Mouse (Mus musculus) heart, adult 2 months (tissue): ENCODE measurements around the gene Ctnnb1. TPM values are rescaled to one million over a fixed set of nuclear protein-coding genes. Genes with fewer than 3 reads are reported as not detected.

Experiments used
- DNase-seq, 2 experiments: peaks; one replicate each; pipeline ENCODE4 v3.0.0; 2021
- H3K27ac ChIP-seq: fragments of 200-600 bp; 2 replicates; pipeline ENCODE4 v1.8.1; 2022
- H3K27me3 ChIP-seq: fragments of 200-500 bp; 2 replicates; pipeline ENCODE4 v1.6.1; 2012; ENCODE audit warnings: mild to moderate bottlenecking, low read length, inconsistent platforms, mixed read lengths; ENCODE audit not compliant: control insufficient read depth, insufficient read depth
- H3K36me3 ChIP-seq: fragments of 200-500 bp; 2 replicates; pipeline ENCODE4 v1.6.1; 2012; ENCODE audit warnings: low read length, inconsistent platforms; ENCODE audit not compliant: control insufficient read depth, insufficient read depth
- H3K4me1 ChIP-seq: fragments of 200-500 bp; 2 replicates; pipeline ENCODE4 v1.6.1; 2011; ENCODE audit warnings: low read length; ENCODE audit not compliant: control insufficient read depth, insufficient read depth
- H3K4me3 ChIP-seq: fragments of 200-600 bp; 2 replicates; pipeline ENCODE4 v1.8.1; 2022
- H3K79me2 ChIP-seq: fragments of 200-500 bp; replicated peaks from 2 replicates; pipeline ENCODE4 v1.6.1; 2012; ENCODE audit warnings: mild to moderate bottlenecking, inconsistent platforms, low read length, moderate library complexity, mixed read lengths; ENCODE audit not compliant: control insufficient read depth, insufficient read depth
- H3K9ac ChIP-seq: fragments of 200-500 bp; 2 replicates; pipeline ENCODE4 v1.6.1; 2012; ENCODE audit warnings: low read depth, mild to moderate bottlenecking, control low read depth, inconsistent platforms, low read length, mixed read lengths
- CTCF ChIP-seq: fragments of 200-600 bp; IDR thresholded peaks from 2 replicates; pipeline ENCODE4 v1.8.1; 2022; ENCODE audit warnings: antibody characterized with exemption, mild to moderate bottlenecking, moderate library complexity
- EP300 ChIP-seq: fragments of 200-500 bp; IDR thresholded peaks from 2 replicates; pipeline ENCODE4 v1.6.1; 2011; ENCODE audit warnings: low read depth, low read length, control low read depth; ENCODE audit not compliant: insufficient read depth
- POLR2A ChIP-seq: fragments of 200-500 bp; IDR thresholded peaks from 2 replicates; pipeline ENCODE4 v1.6.1; 2011; ENCODE audit warnings: mild to moderate bottlenecking, low read depth, low read length, control low read depth; ENCODE audit not compliant: insufficient read depth
- WGBS: fragments of 180-500 bp; shearing (Covaris S2); methylation state at CpG from one replicate; pipeline ENCODE4 v1.1.7; 2018; 5-methylcytosine and 5-hydroxymethylcytosine counted together
- intact Hi-C: fragments of 180-260 bp; cut with DNase I; formaldehyde crosslinking; loops from one replicate; pipeline ENCODE4 v1.15.1; 2025
- polyA plus RNA-seq: library from polyadenylated mRNA; depleted of rRNA; stranded (reverse); fragments of >200 nt; gene quantifications from 2 replicates; pipeline ENCODE4 v1.2.3, GENCODE M21; 2012
- total RNA-seq, 2 experiments: library from RNA; stranded (reverse); gene quantifications; 2 replicates each; pipeline ENCODE4 v1.2.3; 2021

The Ctnnb1 gene
- total and polyA plus RNA-seq, 3 experiments, result 138 to 431 (median 382) TPM

DNA sequence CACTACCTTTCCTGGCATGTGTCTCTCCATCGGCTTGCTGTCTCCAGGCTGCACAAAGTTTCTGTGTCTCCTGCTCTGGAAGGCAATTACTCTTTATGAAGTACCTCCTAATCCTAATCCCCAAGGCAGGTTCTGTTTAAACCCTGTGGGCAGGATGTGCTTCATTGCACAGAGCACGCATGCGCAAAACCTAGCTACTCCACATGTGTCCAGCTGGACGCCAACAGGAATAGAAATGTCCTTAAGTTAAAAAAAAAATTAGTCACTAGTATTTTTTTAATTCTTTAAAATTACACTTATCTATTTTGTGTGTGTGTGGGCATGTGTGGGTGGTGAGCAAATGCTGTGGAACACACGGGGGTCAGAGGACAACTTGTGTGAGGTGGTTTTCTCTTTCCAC is 10.8 kb upstream of the Ctnnb1 start:
- H3K79me2 ChIP-seq, result no peaks in the 10 kb centered on the region
- H3K4me3 ChIP-seq, result no peak overlapping the region
- TF ChIP-seq POLR2A (no peak), CTCF (no peak), EP300 (no peak)
- H3K4me1 ChIP-seq, result peaks cover 12% of the 10 kb centered on the region
- no peak overlapping the region for H3K27ac ChIP-seq
- no peak overlapping the region for H3K9ac ChIP-seq
- DNase-seq, result no peak
- WGBS, result 76% methylated on average over 5 of the region's 5 CpGs
- H3K27me3 ChIP-seq, result no peaks in the 10 kb centered on the region
- no peaks in the 10 kb centered on the region for H3K36me3 ChIP-seq
- intact Hi-C loops, result loop anchor here (5.0 kb wide), 2 partner anchors 139 to 316 kb away; no protein-coding TSS in a partner anchor

DNA sequence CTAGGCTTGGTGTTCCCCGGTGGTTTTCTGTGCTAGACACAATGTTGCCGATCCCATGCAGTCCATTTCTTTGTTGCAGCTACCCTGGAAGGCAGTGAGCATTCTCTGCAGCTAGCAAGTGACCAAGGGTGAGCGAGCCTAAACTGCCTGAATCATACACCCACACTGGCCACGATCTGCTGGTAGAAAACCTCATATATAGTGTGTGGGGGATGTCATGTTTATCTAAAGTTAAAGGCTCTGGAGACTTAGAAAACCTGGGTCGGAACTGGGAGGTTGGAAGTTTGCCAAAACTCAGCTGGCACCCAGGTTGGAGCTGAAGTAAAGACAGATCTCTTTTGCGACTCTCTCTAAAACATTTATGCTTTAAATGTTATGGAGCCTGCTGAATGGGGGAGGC is 10.4 kb upstream of the Ctnnb1 start:
- no peak for TF ChIP-seq CTCF
- TF ChIP-seq EP300, result no peak
- no peak for TF ChIP-seq POLR2A
- Histone ChIP-seq H3K4me1 (peaks cover 10% of the 10 kb centered on the region), H3K4me3 (no peak overlapping the region), H3K9ac (no peak overlapping the region), H3K79me2 (no peaks in the 10 kb centered on the region), H3K27ac (no peak overlapping the region), H3K36me3 (no peaks in the 10 kb centered on the region), H3K27me3 (no peaks in the 10 kb centered on the region)
- DNase-seq, result no peak
- intact Hi-C loops, result loop anchor here (5.0 kb wide), 2 partner anchors 139 to 316 kb away; no protein-coding TSS in a partner anchor
- WGBS, result 35% methylated on average over 6 of the region's 6 CpGs

DNA sequence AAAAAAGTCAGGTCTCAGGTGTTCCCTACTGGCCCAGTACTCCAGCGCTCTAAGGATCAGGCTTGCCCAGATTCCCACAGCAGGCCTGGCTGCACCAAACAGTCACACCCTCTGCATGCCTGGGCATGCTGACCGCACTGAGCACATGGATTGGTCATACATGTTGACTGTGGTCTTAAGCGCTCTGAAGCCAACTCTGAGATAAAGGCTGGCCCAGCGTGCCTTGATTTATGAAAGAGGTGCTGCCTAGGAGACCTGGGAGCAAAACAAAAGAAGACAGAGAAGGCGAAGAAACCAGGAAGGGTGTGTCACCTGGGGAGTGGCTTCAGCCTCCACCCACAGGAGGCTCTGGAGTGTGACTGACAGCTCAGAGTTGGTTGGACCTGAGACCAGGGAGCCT is 9.9 kb upstream of the Ctnnb1 start:
- Histone ChIP-seq H3K27ac (no peak overlapping the region), H3K4me1 (peaks cover 9% of the 10 kb centered on the region), H3K36me3 (no peaks in the 10 kb centered on the region), H3K4me3 (no peak overlapping the region), H3K79me2 (no peaks in the 10 kb centered on the region), H3K27me3 (no peaks in the 10 kb centered on the region), H3K9ac (no peak overlapping the region)
- TF ChIP-seq POLR2A (no peak), EP300 (no peak), CTCF (no peak)
- intact Hi-C loops, result loop anchor here (5.0 kb wide), 2 partner anchors 138 to 317 kb away; no protein-coding TSS in a partner anchor
- DNase-seq, result no peak
- 77% methylated on average over 5 of the region's 5 CpGs for WGBS

DNA sequence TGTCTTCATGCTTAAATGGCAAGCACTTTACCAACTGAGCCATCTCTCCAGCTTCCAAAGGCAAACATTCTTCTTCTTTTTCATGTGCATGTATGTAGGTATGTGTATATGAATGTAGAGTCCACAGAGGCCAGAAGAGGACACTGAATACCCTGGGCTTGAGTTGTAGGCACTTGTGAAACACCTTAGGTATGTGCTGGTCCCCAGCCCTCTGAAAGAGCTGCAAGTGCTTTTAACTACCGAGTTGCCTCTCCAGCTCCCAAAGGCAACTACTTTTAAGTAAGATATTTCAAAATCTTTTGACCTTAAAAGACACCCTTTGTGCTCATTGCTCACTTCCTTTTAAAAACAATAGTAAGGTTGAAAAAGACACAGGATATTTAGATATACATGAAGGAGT is 2.9 kb upstream of the Ctnnb1 start:
- H3K4me3 ChIP-seq, result no peak overlapping the region
- no peaks in the 10 kb centered on the region for H3K27me3 ChIP-seq
- H3K4me1 ChIP-seq, result no peaks in the 10 kb centered on the region
- intact Hi-C loops, result no loop called here
- H3K9ac ChIP-seq, result no peak overlapping the region
- H3K27ac ChIP-seq, result no peak overlapping the region
- no peak for DNase-seq
- H3K79me2 ChIP-seq, result no peaks in the 10 kb centered on the region
- 37% methylated on average over 1 of the region's 1 CpGs for WGBS
- no peaks in the 10 kb centered on the region for H3K36me3 ChIP-seq
- TF ChIP-seq CTCF, result no peak
- no peak for TF ChIP-seq EP300
- TF ChIP-seq POLR2A, result no peak

DNA sequence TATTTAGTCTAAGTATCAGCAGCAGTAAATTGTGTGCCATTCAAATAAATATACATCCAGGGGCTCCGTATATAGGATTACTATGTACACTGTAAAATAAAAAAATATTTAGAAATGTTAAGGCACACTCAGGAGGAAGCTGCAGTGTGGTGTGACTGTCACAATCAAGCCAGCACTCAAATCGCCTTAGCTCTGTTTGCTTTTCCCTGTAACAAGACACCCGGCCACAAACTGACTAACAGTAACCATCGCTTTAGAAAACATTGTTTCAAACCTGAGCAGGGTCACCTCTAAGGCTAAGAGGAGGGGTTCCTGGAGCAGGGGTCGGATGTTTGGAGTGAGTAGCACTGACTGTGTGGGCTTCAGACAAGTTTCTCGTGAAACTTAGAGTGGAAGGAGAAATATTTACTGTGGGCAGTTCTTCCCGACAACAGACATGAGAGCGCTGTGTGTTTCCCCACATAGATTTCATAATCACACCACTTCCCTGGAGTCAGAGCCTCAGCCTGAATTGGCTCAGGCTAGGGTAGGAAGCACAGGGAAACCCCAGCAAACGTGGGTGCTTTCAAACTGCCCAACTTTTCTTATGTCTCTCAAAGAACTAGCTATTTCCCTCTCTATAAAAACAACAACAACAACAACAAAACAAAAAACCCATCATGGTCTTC is 1.9 kb upstream of the Ctnnb1 start:
- Histone ChIP-seq H3K4me3 (no peak overlapping the region), H3K27ac (no peak overlapping the region), H3K9ac (no peak overlapping the region), H3K4me1 (no peaks in the 10 kb centered on the region), H3K79me2 (no peaks in the 10 kb centered on the region), H3K36me3 (no peaks in the 10 kb centered on the region), H3K27me3 (no peaks in the 10 kb centered on the region)
- DNase-seq, result no peak
- WGBS, result 47% methylated on average over 9 of the region's 9 CpGs
- intact Hi-C loops, result no loop called here
- TF ChIP-seq EP300 (no peak), CTCF (no peak), POLR2A (no peak)

DNA sequence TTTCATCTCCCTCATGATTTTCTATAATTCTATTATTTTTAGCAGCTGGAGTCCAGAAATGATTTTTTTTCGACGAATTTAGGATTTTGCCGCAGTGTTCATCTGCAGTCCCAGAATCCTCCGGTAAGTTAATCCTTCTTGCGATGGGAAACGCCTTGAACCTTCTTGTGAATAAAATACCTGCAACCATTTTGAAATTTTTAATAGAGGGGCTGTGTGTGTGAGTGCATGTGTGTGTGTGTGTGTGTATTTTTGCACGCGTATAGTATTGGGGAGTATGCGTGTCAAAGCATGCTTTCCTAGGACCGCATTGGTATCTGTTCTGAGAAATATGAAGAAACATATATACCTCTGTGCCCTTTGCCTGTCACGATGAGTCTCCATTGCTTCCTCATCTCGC is 1.0 kb downstream of the Ctnnb1 start:
- no peak for DNase-seq
- intact Hi-C loops, result loop anchor here (5.0 kb wide), 2 partner anchors 127 to 193 kb away; no protein-coding TSS in a partner anchor
- Histone ChIP-seq H3K4me1 (peaks cover 3% of the 10 kb centered on the region), H3K79me2 (no peaks in the 10 kb centered on the region), H3K27me3 (no peaks in the 10 kb centered on the region), H3K36me3 (no peaks in the 10 kb centered on the region), H3K9ac (no peak overlapping the region), H3K4me3 (no peak overlapping the region), H3K27ac (peak overlapping the region; percentile 81)
- TF ChIP-seq EP300, result no peak
- WGBS, result 95% methylated on average over 12 of the region's 12 CpGs
